In genomic region chr10:121509751-121510643, GRCm38 (mm10) we compare ENCODE assay signal across 8 mouse cellular contexts. TPM values are rescaled to one million over a fixed set of nuclear protein-coding genes. Genes with fewer than 3 reads are reported as not detected.
DNase-seq lines count a peak whose midpoint lies in the region; ATAC-seq and TF ChIP-seq lines count a peak whose summit lies in the region.

No protein-coding gene starts in this region.

- no peaks in the 10 kb centered on the region for H3K27me3 ChIP-seq in embryonic facial prominence, embryonic 10.5 days (replicated peaks; ENCODE audit: low read depth, poor library complexity, severe bottlenecking)
- no peaks in the 10 kb centered on the region for H3K27me3 ChIP-seq in kidney, adult 2 months (replicated peaks; ENCODE audit: control insufficient read depth, insufficient read depth, low read length)
- H3K27me3 ChIP-seq in lung, embryonic 15.5 days: no peaks in the 10 kb centered on the region

- no peak for TF ChIP-seq CTCF in kidney, adult 2 months (conservative IDR thresholded peaks at IDR 0.05; ENCODE audit: insufficient read depth, insufficient read length, low read depth, low read length)

- H3K36me3 ChIP-seq in embryonic facial prominence, embryonic 10.5 days (replicated peaks): no peaks in the 10 kb centered on the region
- H3K36me3 ChIP-seq in kidney, adult 2 months (ENCODE audit: control insufficient read depth, insufficient read depth, low read length): no peaks in the 10 kb centered on the region
- no peaks in the 10 kb centered on the region for H3K36me3 ChIP-seq in lung, embryonic 15.5 days

- no peak for TF ChIP-seq POLR2A in kidney, adult 2 months (IDR thresholded peaks at IDR 0.05; ENCODE audit: low read depth, low read length)

- WGBS in embryonic facial prominence, embryonic 10.5 days: 17% methylated on average over 24 of the region's 24 CpGs
- 36% methylated on average over 24 of the region's 24 CpGs for WGBS in kidney, adult 2 months
- WGBS in lung, embryonic 15.5 days: 20% methylated on average over 24 of the region's 24 CpGs

- DNase-seq in cerebellum, postnatal 10 days: peak; percentile 75
- DNase-seq in cerebellum, postnatal 25 days: no peak
- peak; percentile 82 for DNase-seq in embryonic facial prominence, embryonic 10.5 days (ENCODE audit: low spot score)
- peak; percentile 75 for DNase-seq in kidney, adult 2 months
- no peak for DNase-seq in B cell, adult 2 months
- no peak for DNase-seq in right cerebral cortex, postnatal 36 days (ENCODE audit: low spot score in 2 of 2)
- no peak for DNase-seq in frontal cortex, postnatal 14 days (ENCODE audit: low spot score in 2 of 2)

- H3K9ac ChIP-seq in lung, embryonic 15.5 days: peak overlapping the region; percentile 17; the same call in 1 of the 2 replicates

- H3K27ac ChIP-seq in embryonic facial prominence, embryonic 10.5 days (replicated peaks): peak overlapping the region; percentile 71
- H3K27ac ChIP-seq in kidney, adult 2 months (ENCODE audit: insufficient read depth, low read depth, low read length): no peak overlapping the region
- H3K27ac ChIP-seq in lung, embryonic 15.5 days: no peak overlapping the region

- ATAC-seq in lung, embryonic 15.5 days (ENCODE audit: borderline replicate concordance, extremely low read depth, low FRiP score, low TSS enrichment): 0 out of 2 replicates have a peak, but pooled peaks have one; percentile 8

- peak overlapping the region; percentile 28 for H3K4me3 ChIP-seq in embryonic facial prominence, embryonic 10.5 days
- no peak overlapping the region for H3K4me3 ChIP-seq in kidney, adult 2 months (ENCODE audit: insufficient read depth, low read depth, low read length)
- no peak overlapping the region for H3K4me3 ChIP-seq in lung, embryonic 15.5 days

- peak overlapping the region; percentile 28 for H3K4me2 ChIP-seq in lung, embryonic 15.5 days

- H3K4me1 ChIP-seq in embryonic facial prominence, embryonic 10.5 days: peaks cover 55% of the 10 kb centered on the region
- peaks cover 6% of the 10 kb centered on the region; the same call in 1 of the 2 replicates for H3K4me1 ChIP-seq in kidney, adult 2 months (ENCODE audit: control insufficient read depth, insufficient read depth, low read length)
- peaks cover 30% of the 10 kb centered on the region for H3K4me1 ChIP-seq in lung, embryonic 15.5 days

- no peaks in the 10 kb centered on the region for H3K9me3 ChIP-seq in embryonic facial prominence, embryonic 10.5 days
- H3K9me3 ChIP-seq in lung, embryonic 15.5 days: no peaks in the 10 kb centered on the region

RNA-seq across cellular contexts. Expression of gene Rassf3, which starts 33.9 kb away (rescaled TPM):
- 15.8 and 19.4 TPM in 2 replicates for polyA plus RNA-seq in embryonic facial prominence, embryonic 10.5 days (2016; fragmentation: Nextera tagmentation; extraction: Ambion mirVana)
- 31.1 and 35.3 TPM in 2 replicates for polyA plus RNA-seq in kidney, adult 2 months (2012; rRNA removed)
- polyA plus RNA-seq in lung, embryonic 15.5 days (2015; fragmentation: Nextera tagmentation; extraction: Ambion mirVana): 18.3 and 20.8 TPM in 2 replicates

Comparison
In these comparisons a context has a peak if more than half of its experiments do, and no peak if none do; other contexts are left out.
1. DNase-seq: peak in cerebellum, postnatal 10 days (2 of 2), embryonic facial prominence, embryonic 10.5 days (single experiment) and kidney, adult 2 months (single experiment); none in cerebellum, postnatal 25 days (0 of 2), B cell, adult 2 months (0 of 2), right cerebral cortex, postnatal 36 days (0 of 2) and frontal cortex, postnatal 14 days (0 of 2).